Mouse (Mus musculus): ENCODE measurements around the gene Nrcam.
A peak's percentile ranks its signal among the peaks of the same experiment; 100 is the strongest.

Nrcam gene

DNA sequence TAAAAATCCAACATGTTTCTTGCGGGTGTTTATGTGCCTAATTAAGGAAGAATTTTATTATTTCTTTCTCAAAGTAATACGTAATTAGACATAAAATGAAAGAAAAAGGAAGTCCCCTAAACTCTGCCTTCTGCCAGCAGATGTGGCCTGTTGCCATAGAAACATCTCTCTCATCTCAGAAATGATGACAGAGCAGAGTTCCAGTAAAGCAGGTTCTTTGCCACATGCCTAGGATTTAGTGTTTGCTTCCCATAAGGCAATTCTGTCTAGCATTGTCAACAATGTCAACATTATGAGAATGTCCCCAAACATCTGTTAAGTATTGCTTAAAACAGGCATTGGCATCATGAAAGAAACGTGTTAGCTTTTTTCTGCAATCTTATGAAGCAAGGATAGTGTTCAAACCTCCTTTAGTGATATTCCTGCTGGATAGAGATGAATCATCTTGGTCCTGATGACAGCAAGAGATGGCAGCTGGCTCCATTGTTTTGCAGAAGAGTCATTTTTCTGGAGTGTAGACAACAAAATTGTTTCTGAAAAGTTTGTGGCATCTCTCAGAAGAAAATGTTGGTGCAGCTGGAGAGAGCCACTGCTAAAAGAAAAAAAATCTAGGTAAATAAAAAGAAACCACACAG, 42.5 kb downstream of the Nrcam start:
- no peak for DNase-seq

DNA sequence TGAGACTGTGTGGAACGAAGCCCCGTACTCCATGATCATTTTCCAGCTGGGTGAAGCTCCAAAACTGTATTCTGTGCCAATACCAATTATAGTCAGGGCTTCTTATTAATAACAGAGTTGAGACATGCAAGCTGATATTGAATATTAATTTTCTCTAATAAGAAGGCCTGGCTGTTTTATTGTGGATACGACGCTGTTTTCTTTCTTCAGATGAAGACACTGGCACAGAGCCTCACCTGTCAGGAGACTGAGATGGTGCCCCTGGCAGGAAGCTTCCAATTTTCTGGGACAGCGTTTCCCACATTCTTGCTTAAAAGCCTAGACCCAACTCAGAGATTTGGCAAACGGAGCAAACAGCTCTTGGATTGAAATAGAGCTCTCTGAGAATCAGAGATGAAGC, 47.3 kb downstream of the Nrcam start:
- peak; percentile 52 to 60 for DNase-seq

GRCm38 (mm10) chr12:44378431-44379161, 49.9 kb downstream of the Nrcam start:
- DNase-seq: peak in 1 of 2 experiments; percentile 22

- DNase-seq: peak; percentile 30 to 50
These were observed 52.1 kb downstream of the Nrcam start for GRCm38 (mm10) chr12:44380805-44381204.

- no peak for DNase-seq
These were observed 57.7 kb downstream of the Nrcam start for GRCm38 (mm10) chr12:44386398-44386797.

- no peak for DNase-seq
These were observed 59.5 kb downstream of the Nrcam start for GRCm38 (mm10) chr12:44388220-44388619.

DNA sequence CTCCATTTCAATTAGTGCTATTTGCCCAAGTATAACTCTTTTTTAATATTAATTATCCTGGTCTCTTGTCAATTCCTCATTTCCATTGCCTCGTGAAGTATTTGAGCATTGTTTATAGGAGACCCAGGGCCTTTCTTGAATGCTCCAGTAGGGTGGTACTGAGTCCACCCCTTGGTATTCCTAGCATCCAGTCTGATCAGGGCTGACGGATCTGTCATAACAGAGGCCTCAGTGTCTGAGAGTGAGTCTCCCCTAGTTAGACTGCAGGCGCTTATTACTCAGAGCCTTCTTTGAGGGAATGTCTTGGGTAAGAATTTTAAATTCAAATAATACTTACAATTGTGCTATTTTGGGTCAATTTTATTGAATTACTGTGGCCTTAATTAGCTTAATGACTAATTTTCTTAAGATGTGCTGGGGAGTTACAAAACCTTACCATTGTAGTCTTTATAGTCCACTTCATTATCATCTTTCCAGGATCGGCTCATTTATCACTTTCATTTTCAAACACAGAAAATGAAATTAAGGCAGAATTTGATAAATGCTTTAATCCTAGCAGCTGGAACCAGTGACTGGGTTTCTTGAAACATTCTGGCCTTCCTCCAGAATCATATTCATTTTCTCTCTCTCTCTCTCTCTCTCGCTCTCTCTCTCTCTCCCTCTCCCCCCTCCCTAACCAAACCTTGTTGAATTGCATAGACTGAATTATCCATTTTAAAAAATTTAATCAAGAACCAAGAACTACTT, 61.9 kb downstream of the Nrcam start:
- DNase-seq: no peak

DNA sequence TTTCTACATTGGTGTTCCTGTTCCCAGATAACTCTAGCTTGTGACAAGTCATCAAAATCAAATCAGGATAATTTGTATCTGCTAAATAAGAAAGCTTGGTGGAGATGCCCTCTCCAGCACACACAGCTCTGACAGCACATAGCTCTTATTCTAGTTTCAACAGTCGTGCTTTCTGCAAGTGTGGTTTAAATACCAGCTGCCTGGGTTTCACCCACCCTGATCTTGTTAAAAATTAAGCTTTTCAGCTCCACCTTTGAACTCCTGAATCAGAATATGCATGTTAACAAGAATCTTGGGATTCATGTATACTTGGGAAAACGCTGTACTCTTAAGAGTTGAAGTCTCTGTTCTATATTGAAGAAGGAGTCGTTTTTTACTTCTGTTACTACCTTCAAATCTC, 66.2 kb downstream of the Nrcam start:
- DNase-seq: no peak

- DNase-seq: no peak
These were observed 69.1 kb downstream of the Nrcam start for GRCm38 (mm10) chr12:44397782-44398181.

GRCm38 (mm10) chr12:44402134-44402533, 73.4 kb downstream of the Nrcam start:
- DNase-seq: no peak

DNA sequence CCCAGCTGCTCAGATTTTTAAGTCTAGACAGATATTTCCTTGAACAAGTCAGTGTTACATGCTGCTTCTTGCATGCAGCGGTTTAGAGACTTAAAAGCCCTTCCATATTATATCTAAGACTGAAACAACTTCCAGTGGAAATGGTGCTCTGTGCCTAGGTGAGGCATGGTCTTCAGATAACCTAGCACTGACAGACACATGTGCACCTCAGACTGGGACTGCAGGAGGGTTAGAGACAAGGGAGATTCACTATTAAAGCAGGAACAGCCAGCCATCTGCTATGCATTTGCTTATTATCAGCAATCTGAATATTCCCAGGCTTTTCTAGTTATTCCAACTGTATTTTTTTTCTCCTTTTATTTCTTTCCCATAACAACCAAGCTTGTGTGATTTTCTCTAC, 74.6 kb downstream of the Nrcam start:
- no peak for DNase-seq

- no peak for DNase-seq
These were observed 75.2 kb downstream of the Nrcam start for GRCm38 (mm10) chr12:44403731-44404424.

- no peak for DNase-seq
These were observed 81.1 kb downstream of the Nrcam start for GRCm38 (mm10) chr12:44409786-44410185.

GRCm38 (mm10) chr12:44411031-44411430, 82.3 kb downstream of the Nrcam start:
- peak; percentile 52 to 57 for DNase-seq

- no peak for DNase-seq
These were observed 93.6 kb downstream of the Nrcam start for GRCm38 (mm10) chr12:44422154-44422866.

DNA sequence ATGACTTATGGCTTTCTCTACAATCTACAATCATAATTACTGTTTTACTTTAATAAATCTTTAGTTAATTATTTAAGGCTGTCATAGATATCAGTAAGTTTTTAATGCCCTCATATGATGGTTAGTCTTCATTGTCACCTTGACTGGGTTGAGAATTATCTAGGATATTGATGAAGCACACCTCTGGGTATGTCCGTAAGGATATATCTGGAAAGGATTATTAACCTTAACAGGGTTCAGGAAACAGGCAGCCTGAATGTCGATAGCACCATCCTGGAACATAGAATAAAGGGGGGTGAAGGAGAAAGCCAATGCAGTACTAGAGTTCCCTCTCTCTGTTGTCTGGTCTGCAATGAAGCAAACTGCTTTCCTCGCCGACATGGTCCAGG, 94.2 kb downstream of the Nrcam start:
- DNase-seq: no peak

GRCm38 (mm10) chr12:44424011-44424410, 95.3 kb downstream of the Nrcam start:
- DNase-seq: peak in 1 of 2 experiments; percentile 39

DNA sequence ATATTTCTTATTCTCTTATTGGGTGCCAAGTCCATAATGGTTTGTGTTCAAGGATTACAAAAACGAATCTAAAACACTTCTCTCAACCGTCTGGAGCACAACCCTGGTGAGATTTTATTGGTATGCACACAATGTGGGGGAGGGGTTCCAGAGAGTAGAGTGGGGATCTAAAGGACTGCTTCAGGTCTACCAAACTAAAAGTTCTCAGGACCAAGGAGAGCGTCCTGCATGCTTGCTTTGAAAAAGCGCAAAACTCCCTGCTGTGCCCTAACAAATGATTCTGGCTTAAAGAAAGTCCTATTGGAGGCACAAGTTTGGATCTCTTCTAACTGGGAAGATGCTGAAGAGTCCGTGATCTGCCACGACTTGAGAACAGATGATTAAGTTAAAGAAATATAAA, 96.4 kb downstream of the Nrcam start:
- DNase-seq: no peak

DNA sequence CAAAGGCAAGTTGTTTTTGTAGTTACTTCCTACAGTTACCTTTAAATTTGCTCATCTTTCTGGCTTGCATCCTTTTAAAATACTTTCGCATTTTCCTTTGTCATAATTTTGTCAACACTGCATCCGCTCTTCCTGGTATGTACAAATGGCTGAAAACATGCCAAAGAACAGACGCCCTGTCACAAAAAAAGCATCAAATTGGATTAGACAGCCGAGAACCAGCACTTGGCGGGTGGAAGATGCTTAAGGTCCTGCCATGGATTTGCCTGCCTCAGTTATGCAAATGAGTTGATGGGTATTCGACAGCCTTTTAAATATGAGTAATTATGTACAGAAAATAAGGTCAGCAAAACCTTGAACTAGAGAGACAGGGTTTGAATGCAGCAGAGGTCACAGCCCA, 101.7 kb downstream of the Nrcam start:
- peak; percentile 78 to 81 for DNase-seq

- DNase-seq: peak; percentile 84 to 87
These were observed 102.3 kb downstream of the Nrcam start for GRCm38 (mm10) chr12:44430996-44431395.

DNA sequence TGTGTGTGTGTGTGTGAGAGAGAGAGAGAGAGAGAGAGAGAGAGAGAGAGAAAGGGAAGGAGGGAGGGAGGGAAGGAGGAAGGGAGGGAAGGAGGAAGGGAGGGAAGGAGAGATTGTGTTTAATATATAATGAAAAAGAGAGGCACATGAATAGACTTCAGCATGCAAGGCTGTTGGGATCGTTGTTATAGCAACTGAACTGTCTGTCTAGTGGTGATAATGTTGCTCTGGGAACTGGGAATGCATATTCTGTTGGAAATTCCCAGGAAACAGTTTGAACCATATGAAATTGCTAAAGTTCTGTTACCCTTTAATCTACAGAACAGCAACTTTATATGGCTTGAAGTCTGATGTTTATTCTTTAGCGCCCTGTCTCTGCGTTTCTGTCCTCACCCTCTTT, 104.0 kb downstream of the Nrcam start:
- no peak for DNase-seq

- peak; percentile 69 to 78 for DNase-seq
These were observed 108.6 kb downstream of the Nrcam start for GRCm38 (mm10) chr12:44437046-44437827.
